8 mouse cellular contexts compared by ENCODE assay signal in genomic region chr13:21993957-21994738, GRCm38 (mm10). TPM values are rescaled to one million over a fixed set of nuclear protein-coding genes. Genes with fewer than 3 reads are reported as not detected.
DNase-seq lines count a peak whose midpoint lies in the region; ATAC-seq and TF ChIP-seq lines count a peak whose summit lies in the region.

No protein-coding gene starts in this region.

- TF ChIP-seq EP300 in ES-Bruce4 (IDR thresholded peaks at IDR 0.05; ENCODE audit: insufficient read depth, low read depth, low read length), result no peak

- 3% methylated on average over 22 of the region's 22 CpGs for WGBS in kidney, embryonic 16.5 days
- WGBS in intestine, postnatal 0 days, result 4% methylated on average over 22 of the region's 22 CpGs

- H3K27ac ChIP-seq in kidney, embryonic 16.5 days (ENCODE audit: low read length), result no peak overlapping the region
- no peak overlapping the region for H3K27ac ChIP-seq in ES-Bruce4 (ENCODE audit: insufficient read depth, low read length)
- no peak overlapping the region for H3K27ac ChIP-seq in intestine, postnatal 0 days (ENCODE audit: low read depth, low read length)

- no peak for DNase-seq in kidney, postnatal 14 days
- peak; percentile 82 for DNase-seq in embryo, embryonic 10 days (ENCODE audit: low spot score)
- peak; percentile 60 for DNase-seq in retina, postnatal 1 day
- DNase-seq in gastrocnemius, postnatal 4 days (ENCODE audit: low spot score in 2 of 2), result no peak
- DNase-seq in urinary bladder, postnatal 4 days (ENCODE audit: low spot score in 2 of 2), result no peak

- H3K36me3 ChIP-seq in kidney, embryonic 16.5 days (ENCODE audit: insufficient read depth, low read length), result no peaks in the 10 kb centered on the region
- no peaks in the 10 kb centered on the region for H3K36me3 ChIP-seq in ES-Bruce4 (ENCODE audit: control insufficient read depth, insufficient read depth, low read length, poor library complexity, severe bottlenecking)
- no peaks in the 10 kb centered on the region for H3K36me3 ChIP-seq in intestine, postnatal 0 days (ENCODE audit: control insufficient read depth, insufficient read depth)

- peak overlapping the region; percentile 21; the same call in 1 of the 2 replicates for H3K4me2 ChIP-seq in kidney, embryonic 16.5 days (replicated peaks; ENCODE audit: low read depth, low read length)
- peak overlapping the region; percentile 41; the same call in 1 of the 2 replicates for H3K4me2 ChIP-seq in intestine, postnatal 0 days (replicated peaks; ENCODE audit: low read depth)

- no peak for ATAC-seq in kidney, embryonic 16.5 days (ENCODE audit: low FRiP score, low TSS enrichment)
- no peak for ATAC-seq in intestine, postnatal 0 days

- peaks cover 8% of the 10 kb centered on the region for H3K9me3 ChIP-seq in kidney, embryonic 16.5 days (ENCODE audit: low read length)
- no peaks in the 10 kb centered on the region; the same call in 1 of the 2 replicates for H3K9me3 ChIP-seq in ES-Bruce4 (replicated peaks; ENCODE audit: control insufficient read depth, insufficient read depth, low read length, poor library complexity, severe bottlenecking)
- 0 out of 2 replicates have a peak, but pooled peaks cover 5% of the 10 kb centered on the region for H3K9me3 ChIP-seq in intestine, postnatal 0 days (ENCODE audit: control insufficient read depth)

- H3K4me3 ChIP-seq in kidney, embryonic 16.5 days (ENCODE audit: low read length), result no peak overlapping the region
- peak overlapping the region; percentile 55 for H3K4me3 ChIP-seq in ES-Bruce4 (ENCODE audit: low read depth, low read length)
- no peak overlapping the region; the same call in 1 of the 2 replicates for H3K4me3 ChIP-seq in intestine, postnatal 0 days (ENCODE audit: low read depth, low read length)

- TF ChIP-seq CTCF in ES-Bruce4 (IDR thresholded peaks at IDR 0.05; ENCODE audit: low read depth, low read length), result no peak
- TF ChIP-seq CTCF in intestine, postnatal 0 days (IDR thresholded peaks at IDR 0.05; ENCODE audit: low read depth), result no peak

- H3K9ac ChIP-seq in kidney, embryonic 16.5 days (replicated peaks; ENCODE audit: low read length), result no peak overlapping the region
- peak overlapping the region; percentile 63 for H3K9ac ChIP-seq in ES-Bruce4 (ENCODE audit: low read depth, poor library complexity, severe bottlenecking)
- no peak overlapping the region for H3K9ac ChIP-seq in intestine, postnatal 0 days (ENCODE audit: low read depth, low read length)

- no peak for TF ChIP-seq POLR2A in ES-Bruce4 (IDR thresholded peaks at IDR 0.05; ENCODE audit: insufficient read depth, low read length)

- peaks cover 52% of the 10 kb centered on the region for H3K27me3 ChIP-seq in kidney, embryonic 16.5 days (ENCODE audit: insufficient read depth, low read length)
- peaks cover 8% of the 10 kb centered on the region for H3K27me3 ChIP-seq in ES-Bruce4 (ENCODE audit: control insufficient read depth, insufficient read depth, low read length, poor library complexity, severe bottlenecking)
- H3K27me3 ChIP-seq in intestine, postnatal 0 days (replicated peaks; ENCODE audit: control insufficient read depth, insufficient read depth, low read length), result peaks cover 52% of the 10 kb centered on the region

- peaks cover 14% of the 10 kb centered on the region for H3K4me1 ChIP-seq in kidney, embryonic 16.5 days (ENCODE audit: insufficient read depth, low read length)
- peaks cover 2% of the 10 kb centered on the region for H3K4me1 ChIP-seq in ES-Bruce4 (ENCODE audit: control insufficient read depth, insufficient read depth, low read length)
- no peaks in the 10 kb centered on the region for H3K4me1 ChIP-seq in intestine, postnatal 0 days (replicated peaks; ENCODE audit: control insufficient read depth, insufficient read depth, low read length)

RNA-seq across cellular contexts. Expression of gene Pom121l2, which starts 13.2 kb away (rescaled TPM):
- 0.15 and 0.26 TPM in 2 replicates for polyA plus RNA-seq in kidney, embryonic 16.5 days (2015; fragmentation: Nextera tagmentation; extraction: Ambion mirVana)
- polyA plus RNA-seq in ES-Bruce4 (2011; ENCODE audit: insufficient read depth, insufficient read length, low read depth, missing spikeins), result not detected in 2 replicates
- not detected in 2 replicates for polyA plus RNA-seq in intestine, postnatal 0 days (2015; fragmentation: Nextera tagmentation; extraction: Ambion mirVana)
- total RNA-seq in gastrocnemius, postnatal 4 days (2021), result not detected

RNA-seq across cellular contexts. Expression of gene Prss16, which starts 15.4 kb away (rescaled TPM):
- polyA plus RNA-seq in kidney, embryonic 16.5 days (2015; fragmentation: Nextera tagmentation; extraction: Ambion mirVana), result 0.32 and 0.97 TPM in 2 replicates
- 4.1 and 6.9 TPM in 2 replicates for polyA plus RNA-seq in ES-Bruce4 (2011; ENCODE audit: insufficient read depth, insufficient read length, low read depth, missing spikeins)
- polyA plus RNA-seq in intestine, postnatal 0 days (2015; fragmentation: Nextera tagmentation; extraction: Ambion mirVana), result 4.0 and 4.1 TPM in 2 replicates
- total RNA-seq in gastrocnemius, postnatal 4 days (2021), result under 1 TPM; 0.20 to 0.21 TPM

RNA-seq across cellular contexts. Expression of gene Hist1h2ah, which starts 41.2 kb away (rescaled TPM):
- 7.8 and 9.2 TPM in 2 replicates for polyA plus RNA-seq in kidney, embryonic 16.5 days (2015; fragmentation: Nextera tagmentation; extraction: Ambion mirVana)
- polyA plus RNA-seq in ES-Bruce4 (2011; ENCODE audit: insufficient read depth, insufficient read length, low read depth, missing spikeins), result 13.0 and 17.2 TPM in 2 replicates
- polyA plus RNA-seq in intestine, postnatal 0 days (2015; fragmentation: Nextera tagmentation; extraction: Ambion mirVana), result 3.4 and 5.3 TPM in 2 replicates
- 100 to 1,000 TPM; 276 to 360 TPM for total RNA-seq in gastrocnemius, postnatal 4 days (2021)

RNA-seq across cellular contexts. Expression of gene Hist1h2bk, which starts 41.5 kb away (rescaled TPM):
- 3.8 and 8.2 TPM in 2 replicates for polyA plus RNA-seq in kidney, embryonic 16.5 days (2015; fragmentation: Nextera tagmentation; extraction: Ambion mirVana)
- polyA plus RNA-seq in ES-Bruce4 (2011; ENCODE audit: insufficient read depth, insufficient read length, low read depth, missing spikeins), result 54.4 and 58.6 TPM in 2 replicates
- 0.90 and 1.8 TPM in 2 replicates for polyA plus RNA-seq in intestine, postnatal 0 days (2015; fragmentation: Nextera tagmentation; extraction: Ambion mirVana)
- 100 to 1,000 TPM; 393 to 555 TPM for total RNA-seq in gastrocnemius, postnatal 4 days (2021)

RNA-seq across cellular contexts. Expression of gene Hist1h4i, which starts 47.0 kb away (rescaled TPM):
- 29.5 and 30.5 TPM in 2 replicates for polyA plus RNA-seq in kidney, embryonic 16.5 days (2015; fragmentation: Nextera tagmentation; extraction: Ambion mirVana)
- 5.6 and 6.5 TPM in 2 replicates for polyA plus RNA-seq in ES-Bruce4 (2011; ENCODE audit: insufficient read depth, insufficient read length, low read depth, missing spikeins)
- 9.4 and 9.9 TPM in 2 replicates for polyA plus RNA-seq in intestine, postnatal 0 days (2015; fragmentation: Nextera tagmentation; extraction: Ambion mirVana)
- 100 to 1,000 TPM; 143 to 189 TPM for total RNA-seq in gastrocnemius, postnatal 4 days (2021)

Comparison
In these comparisons a context has a peak if more than half of its experiments do, and no peak if none do; other contexts are left out.
1. DNase-seq: peak in embryo, embryonic 10 days (single experiment) and retina, postnatal 1 day (single experiment); none in kidney, postnatal 14 days (single experiment), gastrocnemius, postnatal 4 days (0 of 2) and urinary bladder, postnatal 4 days (0 of 2).